Mouse (Mus musculus) ES-E14 (cell line): ENCODE data around the gene Zfhx3.

Experiments used
- CHD2 ChIP-seq: IDR thresholded peaks from 2 replicates; pipeline ENCODE4 v1.6.1; 2014; ENCODE audit warnings: mild to moderate bottlenecking, low read depth, low read length, inconsistent platforms
- MAFK ChIP-seq: IDR thresholded peaks from 2 replicates; pipeline ENCODE4 v1.6.1; 2014; ENCODE audit warnings: mild to moderate bottlenecking, low read depth, low read length, inconsistent platforms; ENCODE audit not compliant: insufficient read depth
- ZNF384 ChIP-seq: IDR thresholded peaks from 2 replicates; pipeline ENCODE4 v1.6.1; 2012; ENCODE audit warnings: low read depth, low read length, inconsistent platforms

DNA sequence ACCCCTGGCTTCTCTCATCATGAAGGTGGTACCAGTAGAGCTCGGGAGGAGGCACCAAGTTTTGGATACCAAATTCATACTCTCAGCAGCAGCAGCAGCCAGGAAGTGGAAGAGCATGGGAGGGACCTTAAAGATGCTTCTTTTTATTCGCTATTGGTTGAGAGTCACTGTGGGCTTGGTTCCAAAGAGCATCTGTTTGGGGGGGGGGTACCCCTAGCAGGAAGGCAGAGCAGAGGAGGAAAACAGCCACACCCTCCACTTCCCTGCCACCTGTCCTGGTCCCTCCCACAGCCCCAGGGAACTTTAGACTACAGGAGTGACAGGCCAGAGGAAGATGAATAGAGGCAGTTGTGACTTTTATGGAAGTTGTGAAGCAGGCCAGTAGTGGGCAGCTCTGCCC is 904.9 kb downstream of the Zfhx3 start:
- TF ChIP-seq MAFK (no peak), ZNF384 (no peak), CHD2 (no peak)
